Mouse (Mus musculus): ENCODE measurements around the gene Ptprd. TPM values are rescaled to one million over a fixed set of nuclear protein-coding genes. Genes with fewer than 3 reads are reported as not detected.

Gene Ptprd
- total and polyA plus RNA-seq, 3 experiments: 0.30 to 0.66 TPM; not detected in 1

- H3K36me3 ChIP-seq (replicated peaks): no peaks in the 10 kb centered on the region
- no peak for ATAC-seq (ENCODE audit: extremely low read depth, insufficient number of reproducible peaks, low FRiP score, poor library complexity, severe bottlenecking)
- TF ChIP-seq CTCF (IDR thresholded peaks at IDR 0.05; ENCODE audit: low read depth, low read length): no peak
- TF ChIP-seq GATA2 (IDR thresholded peaks at IDR 0.05; ENCODE audit: borderline replicate concordance, low read depth, low read length): no peak
- no peak for TF ChIP-seq POLR2AphosphoS5 (IDR thresholded peaks at IDR 0.05; ENCODE audit: insufficient replicate concordance, low read depth, low read length)
- no peak for TF ChIP-seq TAL1 (conservative IDR thresholded peaks at IDR 0.05; ENCODE audit: low read depth, low read length)
- TF ChIP-seq GATA1 (IDR thresholded peaks at IDR 0.05; ENCODE audit: borderline replicate concordance, low read length): no peak
Measured at GRCm38 (mm10) chr4:77537336-77537735, 674.4 kb downstream of the Ptprd start.

GRCm38 (mm10) chr4:77535601-77536000, 676.2 kb downstream of the Ptprd start:
- DNase-seq (ENCODE audit: low spot score) (no peak), ATAC-seq (ENCODE audit: extremely low read depth, insufficient number of reproducible peaks, low FRiP score, poor library complexity, severe bottlenecking) (no peak)
- no peaks in the 10 kb centered on the region for H3K36me3 ChIP-seq (replicated peaks)
- H3K27me3 ChIP-seq (ENCODE audit: insufficient read depth, low read length): no peaks in the 10 kb centered on the region
- H3K4me1 ChIP-seq (ENCODE audit: insufficient read depth, low read depth, low read length): no peaks in the 10 kb centered on the region
- no peaks in the 10 kb centered on the region for H3K9me3 ChIP-seq (replicated peaks)
- H3K4me3 ChIP-seq (ENCODE audit: low read depth, low read length): no peak overlapping the region
- TF ChIP-seq CTCF (IDR thresholded peaks at IDR 0.05; ENCODE audit: low read depth, low read length) (no peak), GATA1 (IDR thresholded peaks at IDR 0.05; ENCODE audit: borderline replicate concordance, low read length) (no peak), TAL1 (conservative IDR thresholded peaks at IDR 0.05; ENCODE audit: low read depth, low read length) (no peak), POLR2AphosphoS5 (IDR thresholded peaks at IDR 0.05; ENCODE audit: insufficient replicate concordance, low read depth, low read length) (no peak), GATA2 (IDR thresholded peaks at IDR 0.05; ENCODE audit: borderline replicate concordance, low read depth, low read length) (no peak)

More at GRCm38 (mm10) chr4:77537336-77537735, 674.4 kb downstream of the Ptprd start:
- Histone ChIP-seq H3K9me3 (replicated peaks) (no peaks in the 10 kb centered on the region), H3K27me3 (ENCODE audit: insufficient read depth, low read length) (no peaks in the 10 kb centered on the region), H3K4me1 (ENCODE audit: insufficient read depth, low read depth, low read length) (no peaks in the 10 kb centered on the region), H3K4me3 (ENCODE audit: low read depth, low read length) (no peak overlapping the region)
- DNase-seq (ENCODE audit: low spot score): no peak

- Histone ChIP-seq H3K36me3 (replicated peaks) (no peaks in the 10 kb centered on the region), H3K9me3 (replicated peaks) (no peaks in the 10 kb centered on the region), H3K4me1 (ENCODE audit: insufficient read depth, low read depth, low read length) (no peaks in the 10 kb centered on the region), H3K27me3 (ENCODE audit: insufficient read depth, low read length) (no peaks in the 10 kb centered on the region), H3K4me3 (ENCODE audit: low read depth, low read length) (no peak overlapping the region)
- TF ChIP-seq TAL1 (conservative IDR thresholded peaks at IDR 0.05; ENCODE audit: low read depth, low read length) (no peak), POLR2AphosphoS5 (IDR thresholded peaks at IDR 0.05; ENCODE audit: insufficient replicate concordance, low read depth, low read length) (no peak), GATA1 (IDR thresholded peaks at IDR 0.05; ENCODE audit: borderline replicate concordance, low read length) (no peak), GATA2 (IDR thresholded peaks at IDR 0.05; ENCODE audit: borderline replicate concordance, low read depth, low read length) (no peak), CTCF (IDR thresholded peaks at IDR 0.05; ENCODE audit: low read depth, low read length) (no peak)
- ATAC-seq (ENCODE audit: extremely low read depth, insufficient number of reproducible peaks, low FRiP score, poor library complexity, severe bottlenecking) (no peak), DNase-seq (ENCODE audit: low spot score) (no peak)
Measured at GRCm38 (mm10) chr4:77534553-77534952, 677.2 kb downstream of the Ptprd start.

GRCm38 (mm10) chr4:77519166-77519565, 692.6 kb downstream of the Ptprd start:
- TF ChIP-seq TAL1 (conservative IDR thresholded peaks at IDR 0.05; ENCODE audit: low read depth, low read length) (no peak), CTCF (IDR thresholded peaks at IDR 0.05; ENCODE audit: low read depth, low read length) (no peak), POLR2AphosphoS5 (IDR thresholded peaks at IDR 0.05; ENCODE audit: insufficient replicate concordance, low read depth, low read length) (no peak), GATA2 (IDR thresholded peaks at IDR 0.05; ENCODE audit: borderline replicate concordance, low read depth, low read length) (no peak), GATA1 (IDR thresholded peaks at IDR 0.05; ENCODE audit: borderline replicate concordance, low read length) (no peak)
- no peak for ATAC-seq (ENCODE audit: extremely low read depth, insufficient number of reproducible peaks, low FRiP score, poor library complexity, severe bottlenecking)
- Histone ChIP-seq H3K9me3 (replicated peaks) (no peaks in the 10 kb centered on the region), H3K27me3 (ENCODE audit: insufficient read depth, low read length) (no peaks in the 10 kb centered on the region), H3K4me3 (ENCODE audit: low read depth, low read length) (no peak overlapping the region), H3K36me3 (replicated peaks) (no peaks in the 10 kb centered on the region), H3K4me1 (ENCODE audit: insufficient read depth, low read depth, low read length) (no peaks in the 10 kb centered on the region)
- DNase-seq (ENCODE audit: low spot score): no peak

- no peaks in the 10 kb centered on the region for H3K4me1 ChIP-seq (ENCODE audit: insufficient read depth, low read depth, low read length)
- no peaks in the 10 kb centered on the region for H3K36me3 ChIP-seq (replicated peaks)
- no peaks in the 10 kb centered on the region for H3K9me3 ChIP-seq (replicated peaks)
- ATAC-seq (ENCODE audit: extremely low read depth, insufficient number of reproducible peaks, low FRiP score, poor library complexity, severe bottlenecking): no peak
- no peak for TF ChIP-seq POLR2AphosphoS5 (IDR thresholded peaks at IDR 0.05; ENCODE audit: insufficient replicate concordance, low read depth, low read length)
- TF ChIP-seq GATA2 (IDR thresholded peaks at IDR 0.05; ENCODE audit: borderline replicate concordance, low read depth, low read length): no peak
- no peak for TF ChIP-seq GATA1 (IDR thresholded peaks at IDR 0.05; ENCODE audit: borderline replicate concordance, low read length)
- no peak for TF ChIP-seq CTCF (IDR thresholded peaks at IDR 0.05; ENCODE audit: low read depth, low read length)
- TF ChIP-seq TAL1 (conservative IDR thresholded peaks at IDR 0.05; ENCODE audit: low read depth, low read length): no peak
- H3K27me3 ChIP-seq (ENCODE audit: insufficient read depth, low read length): no peaks in the 10 kb centered on the region
- DNase-seq (ENCODE audit: low spot score): no peak
- H3K4me3 ChIP-seq (ENCODE audit: low read depth, low read length): no peak overlapping the region
Measured at GRCm38 (mm10) chr4:77513914-77514628, 697.7 kb downstream of the Ptprd start.

GRCm38 (mm10) chr4:77513041-77513440, 698.7 kb downstream of the Ptprd start:
- TF ChIP-seq POLR2AphosphoS5 (IDR thresholded peaks at IDR 0.05; ENCODE audit: insufficient replicate concordance, low read depth, low read length): no peak
- TF ChIP-seq GATA1 (IDR thresholded peaks at IDR 0.05; ENCODE audit: borderline replicate concordance, low read length): no peak
- TF ChIP-seq CTCF (IDR thresholded peaks at IDR 0.05; ENCODE audit: low read depth, low read length): no peak
- no peak for TF ChIP-seq GATA2 (IDR thresholded peaks at IDR 0.05; ENCODE audit: borderline replicate concordance, low read depth, low read length)
- Histone ChIP-seq H3K36me3 (replicated peaks) (no peaks in the 10 kb centered on the region), H3K4me1 (ENCODE audit: insufficient read depth, low read depth, low read length) (no peaks in the 10 kb centered on the region), H3K9me3 (replicated peaks) (no peaks in the 10 kb centered on the region), H3K4me3 (ENCODE audit: low read depth, low read length) (no peak overlapping the region), H3K27me3 (ENCODE audit: insufficient read depth, low read length) (no peaks in the 10 kb centered on the region)
- ATAC-seq (ENCODE audit: extremely low read depth, insufficient number of reproducible peaks, low FRiP score, poor library complexity, severe bottlenecking) (no peak), DNase-seq (ENCODE audit: low spot score) (no peak)

Measured in G1E (cell line).